Mouse (Mus musculus) 3T3-L1 (cell line): ENCODE measurements at regions not wholly inside any gene's neighbourhood (a gene's known extent, or its start where the extent isn't known, plus 50 kb on each side); places are given as distances from the start of the nearest gene placed in this dataset.

Experiments
- DNase-seq: peaks from one replicate; pipeline ENCODE4 v3.0.0-alpha.2; 2015; ENCODE audit warnings: low read depth, low spot score

- peak; percentile 65 for DNase-seq
Measured at GRCm38 (mm10) chr17:54214804-54215203, 84.0 kb downstream of the Slc5a7 start.

- no peak for DNase-seq
Measured at GRCm38 (mm10) chr17:54201710-54202109, 97.1 kb downstream of the Slc5a7 start.

GRCm38 (mm10) chr17:54192231-54192573 lies 106.6 kb downstream of the Slc5a7 start:
- DNase-seq: no peak

GRCm38 (mm10) chr17:54191526-54192230 lies 107.2 kb downstream of the Slc5a7 start:
- peak; percentile 41 for DNase-seq

GRCm38 (mm10) chr17:54188997-54189553 lies 109.8 kb downstream of the Slc5a7 start:
- DNase-seq: peak; percentile 82

- DNase-seq: no peak
Measured at GRCm38 (mm10) chr17:54182073-54182472, 116.8 kb downstream of the Slc5a7 start.

GRCm38 (mm10) chr17:54180563-54180962 lies 118.3 kb downstream of the Slc5a7 start:
- DNase-seq: no peak

GRCm38 (mm10) chr17:54170762-54171161 lies 128.1 kb downstream of the Slc5a7 start:
- DNase-seq: peak; percentile 44

GRCm38 (mm10) chr17:54168039-54168438 lies 130.8 kb downstream of the Slc5a7 start:
- DNase-seq: peak; percentile 61

- no peak for DNase-seq
Measured at GRCm38 (mm10) chr17:54162383-54162782, 136.5 kb downstream of the Slc5a7 start.

GRCm38 (mm10) chr17:54158753-54159152 lies 140.1 kb downstream of the Slc5a7 start:
- peak; percentile 99 for DNase-seq

- no peak for DNase-seq
Measured at GRCm38 (mm10) chr17:54158330-54158729, 140.5 kb downstream of the Slc5a7 start.

GRCm38 (mm10) chr17:54155801-54156200 lies 143.0 kb downstream of the Slc5a7 start:
- peak; percentile 69 for DNase-seq

GRCm38 (mm10) chr17:54154536-54154935 lies 144.3 kb downstream of the Slc5a7 start:
- DNase-seq: peak; percentile 87
